Mouse (Mus musculus): ENCODE measurements around the gene Erbb2.

DNA sequence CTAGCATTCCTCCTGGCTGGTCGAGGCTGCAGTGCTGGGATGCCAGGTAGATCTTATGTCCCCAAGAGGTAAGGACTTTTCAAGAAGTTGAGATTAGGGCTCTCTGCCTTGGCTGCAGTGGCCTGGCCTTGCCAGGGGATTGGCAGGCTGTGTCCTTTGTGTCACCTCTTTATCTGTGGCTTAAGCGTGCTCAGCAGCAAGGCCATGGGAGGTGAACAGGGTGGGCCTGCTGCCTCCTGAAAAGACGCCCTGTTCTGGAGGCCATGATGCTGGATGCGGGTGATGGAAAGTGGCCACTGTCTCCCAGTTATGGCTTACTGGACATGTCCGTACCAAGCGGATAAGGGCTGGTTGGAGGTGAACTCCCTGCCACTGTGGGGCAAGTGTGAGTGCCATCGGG lies 32.9 kb upstream of the Erbb2 start:
- TF ChIP-seq CTCF (IDR thresholded peaks at IDR 0.05; ENCODE audit: extremely low read depth, insufficient read depth, low read length) (no peak), POLR2A (IDR thresholded peaks at IDR 0.05; ENCODE audit: extremely low read depth, insufficient read depth, low read length) (no peak)
